Mouse (Mus musculus) testis, adult 10 weeks (tissue): Measurements from ENCODE around the gene Agr2. TPM values are rescaled to one million over a fixed set of nuclear protein-coding genes. Genes with fewer than 3 reads are reported as not detected.

ENCODE experiments used
- polyA plus RNA-seq: library from polyadenylated mRNA; stranded (reverse); fragments of 350-450 nt; fragmentation: Illumina TruSeq; extraction: RNeasy Lipid Tissue Mini Kit (QIAGEN cat#74804); gene quantifications from one replicate; pipeline ENCODE4 v1.2.3, GENCODE M21; 2014; ENCODE audit warnings: low read depth, low replicate concordance

The Agr2 gene
- polyA plus RNA-seq = not detected

DNA sequence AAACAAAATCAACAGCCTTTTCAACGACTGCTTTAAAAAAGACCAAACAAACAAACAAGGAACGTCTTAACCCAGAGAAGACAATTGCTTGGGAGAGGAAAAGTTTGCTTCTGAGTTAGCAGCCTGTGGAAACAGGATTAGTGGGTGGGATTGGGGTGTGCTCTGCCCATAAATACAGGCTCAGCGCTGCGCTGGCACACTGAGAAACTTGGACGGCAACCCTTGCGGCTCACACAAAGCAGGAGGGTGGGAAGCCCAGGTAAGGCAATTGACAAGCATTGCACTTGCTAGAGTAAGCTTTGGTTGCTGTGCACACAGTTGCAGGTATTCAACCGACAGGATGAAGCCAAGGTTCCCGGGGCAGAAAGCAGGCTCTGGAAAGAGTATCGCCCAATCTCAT, at the start of gene Agr2:
Agr2 (plus strand) TSS at position 197 of the 400 bp plus-strand sequence.

GRCm38 (mm10) chr12:36042348-36042778, 49.7 kb downstream of the Agr2 start, which contains the start of gene Tspan13:
TSS of gene Tspan13 (minus strand) at chr12:36042500.

Other genes with a start within 250 kb of the Agr2 start
- gene Agr3, start 67.3 kb upstream of the Agr2 start, polyA plus RNA-seq = 8.4 TPM
- 19.3 TPM for gene Tspan13, start 49.6 kb downstream of the Agr2 start, polyA plus RNA-seq
- gene Ankmy2, start 164.2 kb downstream of the Agr2 start, polyA plus RNA-seq = 4.6 TPM
- 4.4 TPM for gene Bzw2, start 165.2 kb downstream of the Agr2 start, polyA plus RNA-seq